Mouse (Mus musculus): ENCODE data around the gene Prr12. TPM values are rescaled to one million over a fixed set of nuclear protein-coding genes. Genes with fewer than 3 reads are reported as not detected.

The Prr12 gene
- total RNA-seq, 1 experiment = 32.3 TPM

DNA sequence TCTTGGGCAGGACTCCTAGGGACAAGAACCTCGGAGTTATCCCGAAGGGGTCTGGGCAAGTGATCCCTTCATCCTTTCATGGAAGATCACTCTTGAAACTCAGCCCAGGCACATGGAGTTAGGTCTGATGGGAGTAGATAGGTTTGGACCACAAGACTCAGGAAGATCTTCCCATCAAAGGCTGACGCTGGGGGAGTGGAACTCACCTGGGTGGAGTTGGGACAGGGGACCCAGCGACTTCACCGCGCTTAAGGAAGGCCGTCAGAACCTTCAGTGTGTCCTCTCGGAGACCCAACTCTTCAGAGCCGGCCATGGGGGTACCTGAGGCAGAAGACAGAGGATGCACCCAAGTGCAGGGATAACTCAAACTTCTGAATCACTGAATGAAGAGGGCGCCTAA is 56.0 kb downstream of the Prr12 start:
- DNase-seq (ENCODE audit: low read depth, low spot score) = no peak
- TF ChIP-seq CHD2 (IDR thresholded peaks at IDR 0.05; ENCODE audit: low read depth, low read length) (no peak), MAFK (IDR thresholded peaks at IDR 0.05; ENCODE audit: insufficient read depth, low read depth, low read length) (no peak), HCFC1 (IDR thresholded peaks at IDR 0.05; ENCODE audit: borderline replicate concordance, insufficient read depth, low read length) (no peak), ZNF384 (IDR thresholded peaks at IDR 0.05; ENCODE audit: low read depth, low read length) (no peak)
- Histone ChIP-seq H3K4me3 (ENCODE audit: insufficient read depth in 1 of 2, low read depth in 1 of 2, low read length in 2 of 2, poor library complexity in 1 of 2, severe bottlenecking in 1 of 2) (peak overlapping the region; percentile 85 to 92), H3K36me3 (ENCODE audit: control insufficient read depth, insufficient read depth, low read length, poor library complexity, severe bottlenecking) (peaks cover 40% of the 10 kb centered on the region), H3K27ac (ENCODE audit: insufficient read depth, low read depth, low read length, poor library complexity, severe bottlenecking) (no peak overlapping the region), H3K9me3 (ENCODE audit: control insufficient read depth, insufficient read depth, low read depth, low read length) (no peaks in the 10 kb centered on the region), H3K4me1 (ENCODE audit: control insufficient read depth in 2 of 2, insufficient read depth in 2 of 2, low read length in 2 of 2, poor library complexity in 1 of 2) (peaks cover 2 to 14% of the 10 kb centered on the region in 2 experiments; a peak in 1 of 4 replicates), H3K9ac (ENCODE audit: insufficient read depth, low read depth, low read length, poor library complexity, severe bottlenecking) (peak overlapping the region; percentile 78)
- in situ Hi-C loops (cut with MboI; ENCODE audit: low sequenced_read_pairs in 2 of 2, unreplicated experiment in 2 of 2) = no loop called here

DNA sequence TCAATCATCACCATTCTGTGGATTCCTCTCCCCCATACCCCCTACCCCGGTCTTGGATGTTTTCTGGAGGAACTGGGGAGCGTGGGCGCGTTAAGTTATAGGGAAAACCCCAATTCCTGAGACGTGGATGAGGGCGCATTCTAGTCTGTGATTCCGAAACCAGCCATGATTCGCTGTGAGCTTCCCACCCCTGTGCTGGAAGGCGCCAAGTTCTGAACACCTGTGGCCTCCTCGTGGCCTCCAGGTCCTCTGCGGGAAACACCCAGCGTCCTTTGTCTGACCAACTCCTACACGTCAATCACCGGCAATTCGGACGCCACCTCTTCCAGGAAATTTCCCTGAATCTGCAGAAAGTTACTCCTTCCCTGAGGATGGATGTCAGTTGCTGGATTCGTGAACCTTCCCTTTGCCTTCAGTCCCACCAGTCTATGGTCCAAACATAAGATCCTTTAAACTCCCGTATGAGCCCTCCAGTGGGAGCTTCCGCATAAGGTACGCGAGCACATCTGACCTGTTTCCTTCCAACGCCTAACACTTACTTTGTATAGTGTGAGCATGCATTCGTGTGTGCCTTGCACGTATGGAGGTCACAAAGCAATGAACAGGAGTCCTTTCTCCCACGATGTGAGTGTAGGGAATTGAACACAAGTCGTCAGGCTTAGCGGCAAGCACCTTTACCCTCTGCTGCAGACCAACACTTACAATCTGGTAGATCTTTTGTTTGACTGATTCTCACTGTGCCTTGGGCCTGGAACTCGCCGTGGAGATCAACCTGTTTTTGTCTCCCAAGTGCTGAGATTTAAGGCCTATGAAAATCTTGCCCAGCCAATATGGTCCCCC is 65.6 kb downstream of the Prr12 start:
- H3K36me3 ChIP-seq (ENCODE audit: control insufficient read depth, insufficient read depth, low read length, poor library complexity, severe bottlenecking) = peaks cover 25% of the 10 kb centered on the region
- TF ChIP-seq MAFK (IDR thresholded peaks at IDR 0.05; ENCODE audit: insufficient read depth, low read depth, low read length) = no peak
- no peak for TF ChIP-seq CHD2 (IDR thresholded peaks at IDR 0.05; ENCODE audit: low read depth, low read length)
- TF ChIP-seq HCFC1 (IDR thresholded peaks at IDR 0.05; ENCODE audit: borderline replicate concordance, insufficient read depth, low read length) = no peak
- TF ChIP-seq ZNF384 (IDR thresholded peaks at IDR 0.05; ENCODE audit: low read depth, low read length) = no peak
- no peak for TF ChIP-seq ZC3H11A (IDR thresholded peaks at IDR 0.05; ENCODE audit: borderline replicate concordance, low read depth, low read length)
- peaks cover 3 to 13% of the 10 kb centered on the region in 2 experiments; a peak in 3 of 4 replicates for H3K4me1 ChIP-seq (ENCODE audit: control insufficient read depth in 2 of 2, insufficient read depth in 2 of 2, low read length in 2 of 2, poor library complexity in 1 of 2)
- in situ Hi-C loops (cut with MboI; ENCODE audit: low sequenced_read_pairs in 2 of 2, unreplicated experiment in 2 of 2) = no loop called here
- H3K27ac ChIP-seq (ENCODE audit: insufficient read depth, low read depth, low read length, poor library complexity, severe bottlenecking) = peak overlapping the region; percentile 92
- DNase-seq (ENCODE audit: low read depth, low spot score) = no peak
- H3K9me3 ChIP-seq (ENCODE audit: control insufficient read depth, insufficient read depth, low read depth, low read length) = no peaks in the 10 kb centered on the region
- H3K9ac ChIP-seq (ENCODE audit: insufficient read depth, low read depth, low read length, poor library complexity, severe bottlenecking) = peak overlapping the region; percentile 92
- H3K4me3 ChIP-seq (ENCODE audit: insufficient read depth in 1 of 2, low read depth in 1 of 2, low read length in 2 of 2, poor library complexity in 1 of 2, severe bottlenecking in 1 of 2) = peak overlapping the region; percentile 84 to 90

DNA sequence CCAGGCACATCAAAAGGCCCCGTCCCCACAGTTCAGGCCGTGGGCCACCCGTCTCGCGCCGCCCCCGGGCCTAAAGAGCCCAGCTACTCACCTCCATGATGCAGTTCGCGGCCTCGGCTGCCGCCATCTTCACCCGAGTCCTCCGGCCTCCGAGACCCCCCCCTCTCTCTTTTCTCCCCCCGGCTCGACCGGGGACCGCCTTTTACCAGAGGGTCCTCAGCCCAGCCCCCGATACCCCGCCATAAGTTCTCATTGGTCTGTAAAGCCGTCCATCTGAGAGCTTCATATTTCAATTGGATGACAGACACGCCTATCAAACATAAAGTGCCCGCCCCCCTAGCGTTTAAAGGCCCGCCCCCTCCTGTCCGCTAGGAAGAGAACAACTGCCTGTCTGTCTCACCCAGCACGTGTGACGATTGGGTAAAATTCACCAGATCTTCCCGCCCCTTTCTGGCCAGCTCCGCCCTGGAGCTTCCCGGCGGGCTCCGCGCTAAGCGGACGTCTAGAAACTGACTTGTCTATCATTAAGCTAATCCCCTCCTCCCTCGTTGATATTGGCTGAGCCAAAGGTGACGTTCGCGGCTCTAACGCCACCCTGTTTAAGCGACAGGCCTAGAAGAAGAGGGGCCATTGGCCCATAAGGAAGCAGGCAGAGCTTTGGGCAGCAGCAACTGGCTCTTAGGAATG is 66.3 kb downstream of the Prr12 start, which contains the start of gene Prmt1:
Prmt1 (minus strand) TSS at position 377 of the 687 bp plus-strand sequence.
- Histone ChIP-seq H3K9ac (ENCODE audit: insufficient read depth, low read depth, low read length, poor library complexity, severe bottlenecking) (peak within 1 kb of the TSS; percentile 99), H3K27ac (ENCODE audit: insufficient read depth, low read depth, low read length, poor library complexity, severe bottlenecking) (peak within 1 kb of the TSS; percentile 92), H3K36me3 (ENCODE audit: control insufficient read depth, insufficient read depth, low read length, poor library complexity, severe bottlenecking) (peaks cover 27% of the 10 kb centered on the region), H3K4me1 (ENCODE audit: control insufficient read depth in 2 of 2, insufficient read depth in 2 of 2, low read length in 2 of 2, poor library complexity in 1 of 2) (peaks cover 3 to 16% of the 10 kb centered on the region in 2 experiments; a peak in 3 of 4 replicates), H3K9me3 (ENCODE audit: control insufficient read depth, insufficient read depth, low read depth, low read length) (no peaks in the 10 kb centered on the region), H3K4me3 (ENCODE audit: insufficient read depth in 1 of 2, low read depth in 1 of 2, low read length in 2 of 2, poor library complexity in 1 of 2, severe bottlenecking in 1 of 2) (peak within 1 kb of the TSS; percentile 88 to 95)
- DNase-seq (ENCODE audit: low read depth, low spot score) = peak; percentile 97
- in situ Hi-C loops (cut with MboI; ENCODE audit: low sequenced_read_pairs in 2 of 2, unreplicated experiment in 2 of 2) = no loop called here
- TF ChIP-seq ZNF384 (IDR thresholded peaks at IDR 0.05; ENCODE audit: low read depth, low read length) (no peak), CHD2 (IDR thresholded peaks at IDR 0.05; ENCODE audit: low read depth, low read length) (peak; percentile 97), HCFC1 (IDR thresholded peaks at IDR 0.05; ENCODE audit: borderline replicate concordance, insufficient read depth, low read length) (peak; percentile 16; the same call in 1 of the 2 replicates)

DNA sequence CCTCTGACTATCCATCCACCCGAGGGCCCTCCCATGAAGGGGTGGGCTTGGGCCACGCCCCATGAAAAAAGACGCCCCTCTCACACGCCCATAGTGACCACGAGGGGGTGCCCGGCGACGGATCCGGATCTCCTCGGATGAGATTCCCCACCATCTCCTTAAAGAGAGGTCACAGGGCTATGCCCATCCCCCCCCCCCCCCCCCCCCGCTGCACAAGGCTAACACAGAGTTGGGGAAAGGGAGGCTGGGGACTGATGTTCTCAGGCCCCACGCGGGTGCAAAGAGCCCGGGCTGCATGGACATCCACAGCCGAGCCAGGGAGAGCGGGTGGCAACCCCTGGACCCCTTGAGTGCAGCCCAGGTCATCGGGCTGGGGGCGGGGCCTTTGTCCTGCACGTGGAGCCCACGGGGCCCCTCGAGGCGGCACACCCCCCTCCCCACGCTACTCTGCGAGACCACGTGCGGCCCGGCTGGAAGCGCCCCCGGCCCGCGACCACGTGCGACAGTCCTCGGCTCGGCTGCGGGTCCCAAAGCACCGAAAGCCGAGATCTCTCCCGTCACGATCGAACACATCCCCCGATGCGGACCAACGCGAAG is 67.0 kb downstream of the Prr12 start:
- H3K27ac ChIP-seq (ENCODE audit: insufficient read depth, low read depth, low read length, poor library complexity, severe bottlenecking) = peak overlapping the region; percentile 92
- in situ Hi-C loops (cut with MboI; ENCODE audit: low sequenced_read_pairs in 2 of 2, unreplicated experiment in 2 of 2) = no loop called here
- no peak for DNase-seq (ENCODE audit: low read depth, low spot score)
- H3K9ac ChIP-seq (ENCODE audit: insufficient read depth, low read depth, low read length, poor library complexity, severe bottlenecking) = peak overlapping the region; percentile 99
- H3K4me1 ChIP-seq (ENCODE audit: control insufficient read depth in 2 of 2, insufficient read depth in 2 of 2, low read length in 2 of 2, poor library complexity in 1 of 2) = peaks cover 3 to 16% of the 10 kb centered on the region in 2 experiments; a peak in 3 of 4 replicates
- H3K4me3 ChIP-seq (ENCODE audit: insufficient read depth in 1 of 2, low read depth in 1 of 2, low read length in 2 of 2, poor library complexity in 1 of 2, severe bottlenecking in 1 of 2) = peak overlapping the region; percentile 88 to 95
- H3K36me3 ChIP-seq (ENCODE audit: control insufficient read depth, insufficient read depth, low read length, poor library complexity, severe bottlenecking) = peaks cover 32% of the 10 kb centered on the region
- no peak for TF ChIP-seq ZNF384 (IDR thresholded peaks at IDR 0.05; ENCODE audit: low read depth, low read length)
- TF ChIP-seq ZC3H11A (IDR thresholded peaks at IDR 0.05; ENCODE audit: borderline replicate concordance, low read depth, low read length) = no peak
- TF ChIP-seq CHD2 (IDR thresholded peaks at IDR 0.05; ENCODE audit: low read depth, low read length) = peak; percentile 46; the same call in 1 of the 2 replicates
- TF ChIP-seq MAFK (IDR thresholded peaks at IDR 0.05; ENCODE audit: insufficient read depth, low read depth, low read length) = no peak
- TF ChIP-seq HCFC1 (IDR thresholded peaks at IDR 0.05; ENCODE audit: borderline replicate concordance, insufficient read depth, low read length) = peak; percentile 60; the same call in 1 of the 2 replicates
- no peaks in the 10 kb centered on the region for H3K9me3 ChIP-seq (ENCODE audit: control insufficient read depth, insufficient read depth, low read depth, low read length)

Measured in ES-E14 (cell line).